Mouse (Mus musculus) T-helper 2 cell (primary cell): ENCODE measurements around the gene Gm11563.
"Not testable (repeated sequence)": the region's sequence is repeated elsewhere in the genome, so short reads cannot be mapped to it uniquely, and the experiment has no call there.

Source experiments
- in situ Hi-C: fragments of 300-600 bp; cut with MboI, MseI; formaldehyde crosslinking; loops from one replicate; pipeline ENCODE4 v1.15.1; 2025; ENCODE audit warnings: high pct_unique_total_duplicates

The Gm11563 gene

GRCm38 (mm10) chr11:99658467-99659010 lies at the start of gene Gm11563:
TSS of gene Gm11563 (minus strand) at chr11:99658960.
- in situ Hi-C loops = loop anchor here (25.0 kb wide), 1 partner anchor 596 kb away; no protein-coding TSS in a partner anchor

DNA sequence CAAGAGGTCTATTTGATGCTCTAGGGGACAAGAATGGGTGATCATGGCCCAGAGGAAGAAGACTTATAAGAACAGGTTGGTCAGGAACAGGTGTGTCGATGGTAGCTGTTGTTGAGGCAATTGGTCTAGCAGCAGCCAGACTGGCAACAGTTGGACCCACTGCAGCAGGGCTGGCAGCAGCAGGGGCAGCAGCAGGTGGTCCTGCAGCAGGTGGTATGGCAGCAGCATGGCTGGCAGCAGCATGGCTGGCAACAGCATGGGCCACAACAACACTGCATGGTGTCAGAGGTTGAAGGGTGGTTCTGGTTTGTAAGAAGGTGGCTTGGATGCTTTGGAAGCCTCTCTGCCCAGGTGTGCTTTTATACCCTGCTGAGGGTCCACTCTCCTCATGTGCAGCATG lies 31.7 kb upstream of the Gm11563 start, which contains the start of gene Gm14190:
TSS of gene Gm14190 (minus strand) at position 278 of the 400 bp plus-strand sequence.
- in situ Hi-C loops = no loop called here

- in situ Hi-C loops = not testable (repeated sequence)
Observed at GRCm38 (mm10) chr11:99685235-99685634, 26.5 kb upstream of the Gm11563 start.

DNA sequence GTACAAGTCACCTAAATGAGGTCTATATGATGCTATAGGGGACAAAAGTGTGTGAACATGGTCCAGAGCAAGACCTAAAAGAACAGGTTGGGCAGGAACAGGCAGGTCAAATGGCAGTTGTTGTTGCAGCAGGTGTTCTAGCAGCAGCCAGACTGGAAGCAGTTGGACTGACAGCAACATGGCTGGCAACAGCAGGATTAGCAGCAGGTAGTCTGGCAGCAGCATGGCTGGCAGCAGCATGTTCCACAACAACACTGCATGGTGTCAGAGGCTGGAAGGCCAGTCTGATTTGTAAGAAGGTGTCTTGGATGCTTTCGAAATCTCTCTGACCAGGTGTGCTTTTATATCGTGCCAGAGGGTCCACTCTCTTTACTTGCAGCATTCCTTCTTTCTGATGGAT lies 24.7 kb upstream of the Gm11563 start:
- in situ Hi-C loops = no loop called here

GRCm38 (mm10) chr11:99665860-99666259 lies 7.1 kb upstream of the Gm11563 start, which contains the start of gene Krtap4-6:
TSS of gene Krtap4-6 (minus strand) at chr11:99665960.
- in situ Hi-C loops = loop anchor here (25.0 kb wide), 1 partner anchor 604 kb away; no protein-coding TSS in a partner anchor

DNA sequence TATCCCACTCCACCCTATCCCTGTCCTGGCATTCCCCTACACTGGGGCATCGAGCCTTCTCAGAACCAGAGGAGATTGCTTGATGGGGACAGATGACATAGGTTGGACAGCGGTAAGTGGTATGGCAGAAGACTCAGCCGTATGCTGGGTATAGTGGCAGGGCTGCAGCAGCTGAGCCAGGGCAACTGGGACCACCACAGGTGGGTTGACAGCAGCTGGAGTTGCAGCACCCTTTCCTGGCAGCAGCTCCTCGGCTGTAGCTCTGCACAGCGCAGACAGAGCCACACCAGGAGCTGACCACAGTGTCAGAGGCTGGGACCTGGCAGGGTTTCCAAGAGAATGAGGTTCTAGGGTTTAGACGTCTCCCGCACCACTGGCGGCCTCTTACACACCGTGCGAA lies 4.0 kb upstream of the Gm11563 start:
- in situ Hi-C loops = loop anchor here (25.0 kb wide), 1 partner anchor 601 kb away; no protein-coding TSS in a partner anchor

DNA sequence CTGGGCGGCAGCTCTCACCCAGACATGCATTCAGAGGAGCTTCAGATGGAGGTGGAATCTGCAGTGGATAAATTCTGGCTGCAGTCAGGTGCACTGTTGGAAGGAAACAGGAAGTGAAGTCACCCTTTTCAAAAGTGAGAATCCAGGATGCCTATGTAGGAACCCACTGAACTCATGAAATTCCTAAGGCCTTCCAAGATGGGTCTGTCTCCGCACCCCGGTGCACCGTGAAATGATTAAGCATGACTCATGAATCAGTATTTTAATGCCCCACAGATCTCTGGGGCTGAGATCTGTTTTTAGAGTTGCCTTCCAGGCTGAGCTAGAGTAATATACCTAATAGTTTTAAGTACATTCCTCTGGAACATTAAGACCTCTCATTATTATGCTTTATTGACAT lies 496 bp upstream of the Gm11563 start:
- in situ Hi-C loops = loop anchor here (25.0 kb wide), 1 partner anchor 597 kb away; no protein-coding TSS in a partner anchor

DNA sequence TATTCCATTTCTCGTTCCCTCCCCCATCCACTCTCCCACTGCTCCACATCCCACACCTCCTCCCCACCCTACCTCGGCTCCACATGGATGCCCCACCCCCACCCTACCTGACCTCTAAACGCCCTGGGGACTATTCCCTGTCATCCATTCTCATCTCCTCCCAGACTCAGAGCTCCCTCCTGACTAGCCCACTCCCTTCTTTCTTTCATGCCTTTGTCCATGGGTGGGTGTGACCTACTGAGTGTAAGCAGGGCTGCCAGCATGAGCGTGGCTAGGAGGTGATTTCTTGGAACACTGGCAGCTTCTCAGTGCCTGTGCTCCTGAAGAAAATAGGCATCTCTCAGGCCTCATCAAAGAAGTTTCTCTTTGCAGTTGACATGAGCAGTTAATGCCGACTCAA lies 1.7 kb downstream of the Gm11563 start:
- in situ Hi-C loops = loop anchor here (25.0 kb wide), 1 partner anchor 595 kb away; no protein-coding TSS in a partner anchor

GRCm38 (mm10) chr11:99650136-99650535 lies 8.6 kb downstream of the Gm11563 start, which contains the start of gene Gm11555:
TSS of gene Gm11555 (minus strand) at chr11:99650236.
- in situ Hi-C loops = loop anchor here (25.0 kb wide), 1 partner anchor 588 kb away; no protein-coding TSS in a partner anchor

GRCm38 (mm10) chr11:99646444-99646843 lies 12.3 kb downstream of the Gm11563 start:
- in situ Hi-C loops = no loop called here

DNA sequence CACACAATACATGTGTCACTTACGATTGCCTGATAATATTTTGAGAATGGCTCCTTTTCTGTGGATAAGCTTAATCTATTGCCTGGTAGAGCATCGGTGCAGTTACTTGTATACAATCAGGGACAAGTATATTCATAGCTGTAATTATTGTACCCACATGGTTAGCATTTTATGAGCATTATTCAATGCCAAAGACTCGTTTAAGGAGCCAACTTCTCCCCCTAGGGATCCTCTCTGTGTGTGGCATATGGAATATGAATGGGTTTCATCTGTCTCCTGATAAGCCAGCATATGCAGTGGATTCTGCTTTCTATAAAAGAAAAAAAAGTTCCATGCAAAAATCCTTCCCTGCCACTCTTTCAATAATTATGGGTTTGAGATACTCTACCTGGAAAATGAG lies 14.4 kb downstream of the Gm11563 start:
- in situ Hi-C loops = no loop called here

GRCm38 (mm10) chr11:99643635-99644139 lies 15.1 kb downstream of the Gm11563 start, which contains the start of gene Krtap4-7:
TSS of gene Krtap4-7 (minus strand) at chr11:99644089.
- in situ Hi-C loops = not testable (repeated sequence)

GRCm38 (mm10) chr11:99640926-99641325 lies 17.8 kb downstream of the Gm11563 start:
- in situ Hi-C loops = no loop called here

- in situ Hi-C loops = no loop called here
Observed at GRCm38 (mm10) chr11:99637086-99637485, 21.7 kb downstream of the Gm11563 start.

- in situ Hi-C loops = no loop called here
Observed at GRCm38 (mm10) chr11:99634653-99635134, 24.1 kb downstream of the Gm11563 start, which contains the start of gene Krtap4-2. TSS of gene Krtap4-2 (minus strand) at chr11:99635084.

DNA sequence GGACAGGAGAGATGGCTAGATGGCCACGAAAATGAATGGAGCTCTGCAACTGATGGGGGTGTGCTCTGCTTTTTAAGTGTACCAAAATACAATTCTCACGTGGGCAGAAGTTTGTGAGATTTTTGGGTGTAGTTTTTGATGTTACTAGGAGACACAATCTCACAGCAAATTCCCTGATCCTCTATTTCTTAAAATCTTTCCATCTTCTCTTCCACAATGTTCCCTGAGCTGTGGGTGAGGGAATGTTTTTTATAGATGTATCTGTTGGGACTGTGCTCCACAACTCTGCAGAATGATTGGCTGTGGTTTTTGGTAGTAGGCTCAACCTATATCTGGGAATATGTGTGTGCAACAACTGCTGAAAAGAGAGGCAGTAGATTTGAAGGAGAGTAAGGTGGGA lies 25.5 kb downstream of the Gm11563 start:
- in situ Hi-C loops = no loop called here

GRCm38 (mm10) chr11:99630890-99631289 lies 27.9 kb downstream of the Gm11563 start:
- in situ Hi-C loops = no loop called here

- in situ Hi-C loops = no loop called here
Observed at GRCm38 (mm10) chr11:99628138-99628537, 30.6 kb downstream of the Gm11563 start, which contains the start of gene Krtap4-1. TSS of gene Krtap4-1 (minus strand) at chr11:99628238.

- in situ Hi-C loops = no loop called here
Observed at GRCm38 (mm10) chr11:99620335-99620734, 38.4 kb downstream of the Gm11563 start, which contains the start of gene Gm11562. TSS of gene Gm11562 (minus strand) at chr11:99620435.

- in situ Hi-C loops = no loop called here
Observed at GRCm38 (mm10) chr11:99614796-99615363, 43.9 kb downstream of the Gm11563 start, which contains the start of gene Krtap2-4. TSS of gene Krtap2-4 (minus strand) at chr11:99614846.

DNA sequence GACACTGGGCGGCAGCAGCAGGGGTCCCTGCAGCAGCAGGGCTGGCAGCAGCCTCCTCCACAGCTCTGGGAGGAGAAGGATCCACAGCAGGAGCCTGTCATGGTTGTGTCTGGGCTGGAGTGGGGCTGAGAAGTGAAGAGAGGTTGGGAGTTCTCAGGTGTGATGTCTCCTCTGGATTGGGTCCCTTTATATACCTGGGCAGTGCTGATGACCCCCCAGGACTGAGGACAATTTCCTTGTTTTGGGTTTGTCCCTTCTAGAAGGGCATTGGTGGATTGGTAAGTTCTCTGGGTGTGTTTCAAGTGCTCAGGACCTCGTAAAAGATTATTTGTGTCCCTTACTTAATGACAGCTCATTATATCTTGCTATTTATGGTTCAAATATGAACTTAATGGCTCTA lies 48.7 kb downstream of the Gm11563 start, which contains the start of gene Gm11937:
TSS of gene Gm11937 (minus strand) at position 101 of the 400 bp plus-strand sequence.
- in situ Hi-C loops = not testable (repeated sequence)

DNA sequence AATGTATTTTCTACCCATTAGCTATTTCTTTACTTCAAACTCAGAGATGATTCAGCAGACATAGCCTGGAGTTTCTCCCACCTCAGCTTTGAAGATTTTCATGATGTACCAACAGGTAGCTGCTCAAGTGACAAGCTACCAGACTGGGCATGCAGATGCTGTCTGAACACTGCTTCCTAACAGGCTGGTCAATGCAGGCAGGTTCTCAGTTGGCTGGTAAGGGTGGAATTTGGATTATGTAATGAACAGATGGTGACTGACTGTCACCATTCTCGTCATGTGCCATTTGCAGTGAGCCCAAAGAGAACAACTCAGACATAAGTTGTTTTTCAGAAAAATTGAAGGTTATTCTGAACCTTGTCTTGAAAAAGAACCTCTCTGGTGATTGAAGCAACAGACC lies 49.6 kb downstream of the Gm11563 start:
- in situ Hi-C loops = no loop called here
